Mouse (Mus musculus) thymus, adult 2 months (tissue): ENCODE data around the gene Ccdc93.

ENCODE experiments used
- CTCF ChIP-seq: fragments of 200-500 bp; IDR thresholded peaks from 2 replicates; pipeline ENCODE4 v1.5.1; 2012; ENCODE audit warnings: mild to moderate bottlenecking, control low read depth, low read length, moderate library complexity, borderline replicate concordance; ENCODE audit not compliant: control insufficient read depth, poor library complexity, insufficient read depth; ENCODE audit errors: extremely low read depth
- POLR2A ChIP-seq: fragments of 200-500 bp; IDR thresholded peaks from 2 replicates; pipeline ENCODE4 v1.6.1; 2012; ENCODE audit warnings: mild to moderate bottlenecking, low read length, control low read depth, moderate library complexity; ENCODE audit not compliant: control insufficient read depth, poor library complexity, insufficient read depth; ENCODE audit errors: extremely low read depth

DNA sequence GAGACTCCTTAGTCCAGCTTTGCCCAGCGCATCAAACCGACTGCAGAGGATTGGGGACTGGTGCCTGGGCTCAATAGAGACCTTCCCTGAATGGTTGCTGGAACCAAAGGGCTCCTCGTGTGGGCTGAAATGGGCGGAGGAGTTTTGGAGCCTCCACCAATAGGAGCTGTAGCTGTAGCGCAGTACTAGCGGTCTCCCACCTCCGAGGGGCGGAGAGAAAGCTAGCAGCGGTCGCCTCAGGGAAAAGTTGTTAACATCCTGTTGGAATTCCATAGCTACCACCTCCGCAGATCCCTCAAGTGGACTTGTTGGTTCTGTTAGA is 97.5 kb downstream of the Ccdc93 start, which contains the start of gene Htr5b:
- no peak for TF ChIP-seq CTCF
- TF ChIP-seq POLR2A: no peak
